Mouse (Mus musculus) subcutaneous adipose tissue, adult 2 months (tissue): Measurements from ENCODE around the gene Gc. TPM values are rescaled to one million over a fixed set of nuclear protein-coding genes. Genes with fewer than 3 reads are reported as not detected.

Experiments
- polyA plus RNA-seq: library from polyadenylated mRNA; depleted of rRNA; stranded (reverse); fragments of >200 nt; gene quantifications from 2 replicates; pipeline ENCODE4 v1.2.3, GENCODE M21; 2012; ENCODE audit warnings: low replicate concordance; rRNA removed

Gc gene
- polyA plus RNA-seq = 0.20 and 0.55 TPM in 2 replicates

DNA sequence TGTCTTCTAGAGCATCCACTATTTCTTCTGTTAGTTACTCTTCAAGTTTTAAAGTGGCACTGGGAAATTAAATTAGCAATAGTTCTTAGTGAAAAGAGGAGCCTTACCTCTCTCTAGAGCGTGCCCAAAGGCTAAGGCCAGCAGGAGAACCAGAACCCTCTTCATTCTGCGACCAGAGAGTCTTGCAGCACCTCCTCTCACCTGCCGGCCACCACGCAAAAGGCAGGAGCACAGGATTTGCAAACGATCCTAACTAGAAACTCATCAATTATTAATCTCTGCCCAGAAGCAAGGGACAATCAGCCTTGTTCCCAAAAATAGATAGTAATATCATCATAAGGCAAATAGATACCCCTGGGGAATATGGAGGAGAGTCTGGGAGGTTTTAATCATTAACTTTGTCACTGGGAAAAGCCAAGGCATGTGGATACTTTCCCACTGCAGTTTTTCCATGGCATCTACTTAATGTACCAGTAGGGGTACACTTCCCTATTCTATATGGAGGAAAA is at the start of gene Gc:
Gene Gc, minus strand, starts transcription at position 345 of the 509 bp plus-strand sequence.

Other genes starting within 250 kb of the Gc start
- gene Npffr2, start 69.5 kb upstream of the Gc start, polyA plus RNA-seq = not detected in 2 replicates